Mouse (Mus musculus) adrenal gland, postnatal 36 days (tissue): ENCODE results near the gene Olfr1045. TPM values are rescaled to one million over a fixed set of nuclear protein-coding genes. Genes with fewer than 3 reads are reported as not detected.
"Not testable (repeated sequence)": the region's sequence is repeated elsewhere in the genome, so short reads cannot be mapped to it uniquely, and the experiment has no call there.

Experiments
- DNase-seq, 2 experiments: peaks; one replicate each; pipeline ENCODE4 v3.0.0; 2021; ENCODE audit warnings: mixed read lengths in 1 of 2
- long read RNA-seq, 2 experiments: library from polyadenylated mRNA; stranded (forward); transcript quantifications; one replicate each; pipeline ENCODE4 v2.0.0; 2021; ENCODE audit warnings: borderline sequencing depth in 2 of 2
- total RNA-seq, 2 experiments: library from RNA; stranded (reverse); gene quantifications; 2 replicates each; pipeline ENCODE4 v1.2.3; 2021

Olfr1045 gene
- not detected for total RNA-seq
- long read RNA-seq, experiment 1, result 0 reads
- long read RNA-seq, experiment 2, result 0 reads

DNA sequence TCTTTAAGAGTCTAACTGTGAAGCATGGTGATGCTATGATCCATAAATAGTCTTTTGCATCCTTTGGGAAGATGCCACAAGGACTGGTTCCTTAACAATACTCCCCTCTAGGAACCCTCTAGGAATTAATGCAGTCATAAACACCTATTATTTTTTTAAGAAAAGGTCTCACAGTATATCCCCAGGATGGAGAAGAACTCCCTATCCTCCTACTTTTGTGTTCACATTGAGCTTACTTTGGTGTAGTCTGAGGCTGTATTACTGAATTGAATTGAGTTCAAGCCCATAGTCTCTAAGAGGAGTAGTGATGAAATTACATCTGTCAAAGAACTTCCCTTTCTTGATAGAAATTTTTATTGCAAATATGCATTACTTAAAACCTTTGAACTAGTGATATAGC is at the start of gene Olfr1045:
Gene Olfr1045, minus strand, starts transcription at position 101 of the 400 bp plus-strand sequence.
- DNase-seq, result no peak

DNA sequence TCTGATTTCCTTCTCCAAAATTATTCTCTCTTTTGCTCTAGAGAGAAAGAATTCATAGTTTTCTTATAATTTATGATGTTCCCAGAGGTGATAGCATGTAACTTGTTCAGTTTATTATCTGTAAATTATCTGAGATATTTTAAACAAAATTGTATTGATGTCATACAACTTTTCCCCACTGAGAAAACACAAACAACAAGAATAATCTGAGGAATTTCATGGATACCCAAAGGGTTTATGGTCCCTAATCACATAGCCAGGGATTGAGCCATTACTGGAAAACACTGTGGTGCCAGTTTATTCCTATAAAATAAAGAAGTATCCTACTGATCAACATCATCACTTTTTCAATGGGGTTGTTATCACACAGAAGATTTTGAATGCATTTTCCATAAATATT is 37.4 kb upstream of the Olfr1045 start, which contains the start of gene Olfr1048:
Gene Olfr1048, minus strand, starts transcription at position 101 of the 400 bp plus-strand sequence.
- no peak for DNase-seq

DNA sequence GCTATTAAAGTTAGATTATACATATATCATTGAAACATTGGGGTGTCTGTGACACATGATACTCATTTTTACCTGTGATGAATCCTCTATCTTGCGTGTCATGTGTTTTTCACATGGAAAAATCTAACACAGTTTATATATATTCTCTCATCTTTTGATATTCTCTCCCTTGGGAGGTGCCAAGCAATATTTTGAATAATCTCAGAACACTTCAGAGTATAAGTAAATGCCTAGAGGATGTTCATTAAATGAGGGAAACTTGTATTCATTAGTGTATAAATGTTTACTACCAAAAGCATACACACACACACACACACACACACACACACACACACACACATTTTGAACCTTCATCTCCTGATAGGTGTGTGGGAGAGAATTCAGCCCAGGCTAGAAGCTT is 28.5 kb upstream of the Olfr1045 start, which contains the start of gene Olfr1047:
Gene Olfr1047, minus strand, starts transcription at position 101 of the 400 bp plus-strand sequence.
- DNase-seq, result no peak

DNA sequence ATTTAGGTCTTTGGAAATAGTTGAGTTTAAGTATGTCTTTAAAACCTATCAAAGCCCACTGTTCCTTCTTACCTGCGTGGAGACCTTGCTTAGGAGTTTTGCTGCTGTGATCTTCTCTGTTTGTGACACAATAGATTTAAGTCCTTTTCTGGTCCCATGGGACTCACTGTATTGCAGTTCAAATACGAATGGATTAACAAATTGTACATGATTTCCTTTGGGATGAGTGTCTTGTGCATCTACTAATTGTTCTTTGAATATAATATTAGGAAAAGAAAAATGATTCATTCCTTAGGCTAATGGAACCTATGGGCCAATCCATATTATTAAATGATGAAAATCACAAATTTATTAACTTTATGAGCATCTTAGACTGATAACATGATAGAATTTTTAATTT is 16.4 kb upstream of the Olfr1045 start, which contains the start of gene Olfr1046:
Gene Olfr1046, minus strand, starts transcription at position 101 of the 400 bp plus-strand sequence.
- DNase-seq, result no peak

DNA sequence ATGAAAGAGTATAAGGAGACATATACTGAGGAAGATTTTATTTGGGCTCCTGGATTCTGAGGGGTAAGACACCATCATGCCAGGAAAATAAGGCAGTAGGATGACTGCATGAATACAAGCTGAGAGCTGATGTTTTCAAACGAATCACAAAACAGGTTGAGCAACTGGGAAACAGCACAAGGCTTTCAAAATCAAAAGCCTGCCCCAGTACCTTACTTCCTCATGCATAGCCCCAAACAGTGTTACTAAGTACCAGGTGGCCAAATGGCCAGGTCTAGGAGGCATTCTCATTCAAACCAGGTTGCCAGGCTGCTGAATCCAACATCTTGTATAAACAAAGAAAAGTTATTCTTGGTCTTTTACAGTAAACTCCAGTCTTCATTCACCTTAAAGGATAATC is 6.9 kb downstream of the Olfr1045 start:
- DNase-seq, result no peak

DNA sequence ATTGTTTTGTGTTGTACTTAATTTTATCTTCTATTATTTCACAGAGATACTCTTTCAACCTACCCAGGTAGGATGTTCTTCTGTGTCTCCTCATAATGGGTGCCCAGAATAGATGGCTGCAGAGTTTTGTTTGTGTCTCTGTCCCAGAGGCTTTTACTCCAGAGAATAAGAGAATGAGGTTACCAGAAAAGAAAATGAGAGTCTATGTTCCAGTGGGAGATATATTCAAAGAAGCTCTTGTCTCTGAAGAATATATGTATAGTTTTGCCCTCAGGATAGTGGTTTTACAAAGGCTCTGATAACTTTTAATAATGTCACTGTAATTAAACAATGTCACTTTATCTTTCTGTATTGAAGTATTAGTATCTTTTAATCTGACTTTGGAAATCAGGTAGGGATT is 17.2 kb downstream of the Olfr1045 start, which contains the start of gene Olfr52:
Gene Olfr52, minus strand, starts transcription at position 101 of the 400 bp plus-strand sequence.
- no peak for DNase-seq

DNA sequence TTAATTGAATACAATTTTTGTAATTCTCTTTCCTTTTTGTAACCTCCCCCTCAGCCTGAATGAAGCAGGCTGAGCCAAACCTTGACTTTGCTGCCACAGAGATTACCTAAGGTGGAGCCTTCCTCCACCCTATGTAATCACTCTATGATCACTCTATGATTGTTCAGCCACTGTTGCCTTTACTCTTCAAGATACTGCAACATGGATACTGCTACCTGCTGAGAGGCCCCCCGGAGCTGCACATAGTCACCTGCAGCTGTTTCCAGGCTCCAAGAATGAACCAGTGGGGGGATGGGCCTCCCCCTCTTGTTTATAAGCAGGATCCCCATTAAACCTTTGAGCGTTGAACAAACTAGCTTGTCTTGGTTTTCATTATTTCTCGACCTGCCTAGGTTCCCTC is 22.9 kb downstream of the Olfr1045 start:
- no peak for DNase-seq

DNA sequence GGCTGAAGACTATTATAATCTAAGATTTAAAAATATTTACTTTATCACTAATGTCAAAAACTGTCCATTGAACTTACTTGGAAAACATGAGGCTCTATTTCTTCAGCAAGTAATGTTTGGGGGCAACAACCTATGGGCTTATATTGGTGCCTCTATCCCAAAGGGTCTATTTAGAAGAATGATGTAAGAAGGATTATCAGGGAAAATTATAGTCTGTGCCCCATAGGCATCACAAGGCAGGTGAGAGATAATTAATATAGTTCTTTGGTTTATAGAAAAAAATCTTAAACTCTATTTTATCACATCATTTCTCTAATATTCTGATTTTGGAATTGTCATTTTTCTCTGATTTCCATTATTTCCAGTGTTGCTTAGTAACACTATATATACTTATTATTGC is 25.1 kb downstream of the Olfr1045 start, which contains the start of gene Olfr1044:
Gene Olfr1044, minus strand, starts transcription at position 101 of the 400 bp plus-strand sequence.
- no peak for DNase-seq

DNA sequence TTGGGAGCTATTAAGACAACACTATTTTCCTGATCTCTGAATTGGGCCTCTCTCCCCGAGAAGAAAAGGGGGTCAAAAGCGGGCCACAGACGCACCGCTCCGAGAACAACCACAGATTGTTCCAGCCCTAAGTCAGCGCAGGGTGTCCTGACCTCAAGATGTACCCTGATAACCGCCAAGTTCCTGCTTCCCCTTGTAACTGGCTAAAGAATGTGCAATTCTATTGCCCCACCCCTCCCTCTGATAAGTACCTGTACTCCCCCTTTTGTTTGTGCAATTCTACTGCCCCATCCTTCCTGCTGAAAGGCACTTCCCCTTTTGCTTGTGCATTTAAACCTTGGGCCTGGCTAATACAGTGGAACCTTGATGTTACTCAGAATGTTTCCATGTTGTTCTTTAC is 27.4 kb downstream of the Olfr1045 start:
- not testable (repeated sequence) for DNase-seq

DNA sequence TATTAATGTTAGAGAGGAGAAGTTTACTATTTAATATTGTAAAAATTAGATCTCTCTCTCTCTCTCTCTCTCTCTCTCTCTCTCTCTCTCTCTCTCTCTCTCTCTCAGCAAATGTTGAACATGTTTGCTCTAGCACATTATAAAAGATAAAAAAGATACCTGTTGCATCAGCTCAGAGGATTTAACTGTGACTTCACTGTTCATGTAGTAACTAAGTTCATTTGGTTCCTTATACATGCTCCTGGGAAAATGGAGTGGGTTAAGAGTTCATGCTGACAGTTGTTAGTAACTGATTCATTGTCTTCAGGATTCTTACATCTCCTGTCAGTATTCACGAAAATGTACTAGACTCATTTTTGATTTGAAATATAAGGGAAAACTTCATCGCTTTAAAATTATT is 35.4 kb downstream of the Olfr1045 start, which contains the start of gene Olfr1043:
Gene Olfr1043, minus strand, starts transcription at position 101 of the 400 bp plus-strand sequence.
- DNase-seq, result no peak

DNA sequence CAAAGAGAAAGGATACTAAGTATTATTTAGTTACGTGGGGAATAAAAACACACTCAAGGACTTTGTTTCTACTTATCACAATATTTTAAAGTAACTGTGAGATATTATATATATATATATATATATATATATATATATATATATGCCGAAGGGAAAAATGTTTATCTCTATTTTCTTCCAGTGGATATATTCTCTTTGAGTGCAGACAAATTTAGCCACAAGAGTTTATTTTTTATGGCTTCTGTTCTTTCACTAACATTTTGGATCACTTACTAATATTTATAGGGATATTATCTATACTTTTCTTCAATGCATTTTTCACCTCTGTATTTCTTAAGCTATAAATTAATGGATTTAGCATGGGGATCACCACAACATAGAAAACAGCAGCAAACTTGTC is 41.1 kb downstream of the Olfr1045 start, which contains the start of gene Olfr1042:
Gene Olfr1042, minus strand, starts transcription at position 101 of the 400 bp plus-strand sequence.
- no peak for DNase-seq

DNA sequence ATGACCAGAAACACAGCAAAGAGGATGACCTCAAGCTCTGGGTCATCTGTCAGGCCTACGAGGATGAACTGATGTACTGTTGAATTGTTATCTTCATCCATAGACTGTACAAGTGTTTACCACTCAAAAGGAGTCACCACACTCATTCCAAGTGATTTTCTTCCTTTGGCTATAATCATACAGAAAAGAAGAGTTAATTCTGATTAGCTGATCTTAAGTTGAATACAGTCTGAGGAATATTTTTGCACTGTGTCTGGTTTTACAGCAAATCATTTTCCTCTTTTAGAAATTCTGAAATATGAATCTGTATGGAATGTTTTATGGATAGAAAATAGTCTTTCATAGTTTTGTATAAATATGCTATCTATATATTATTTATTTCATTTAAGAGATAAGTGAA is 56.2 kb downstream of the Olfr1045 start, which contains the start of gene Olfr1040:
Gene Olfr1040, minus strand, starts transcription at position 101 of the 400 bp plus-strand sequence.
- no peak for DNase-seq

Other genes starting within 250 kb of the Olfr1045 start
- not detected for gene Olfr1029, start 229.1 kb downstream of the Olfr1045 start, total RNA-seq
- not detected for gene Olfr1030, start 223.7 kb downstream of the Olfr1045 start, total RNA-seq
- not detected for gene Olfr1031, start 212.7 kb downstream of the Olfr1045 start, total RNA-seq
- gene Olfr1032, start 197.5 kb downstream of the Olfr1045 start, total RNA-seq, result not detected
- 1 to 10 TPM; 4.8 to 5.8 TPM for gene Olfr1033, start 182.4 kb downstream of the Olfr1045 start, total RNA-seq
- under 1 TPM in 1 of 2 experiments, not detected in 1; 0.33 TPM for gene Olfr1034, start 157.1 kb downstream of the Olfr1045 start, total RNA-seq
- gene Olfr1036, start 129.0 kb downstream of the Olfr1045 start, total RNA-seq, result not detected
- not detected for gene Olfr1037, start 115.6 kb downstream of the Olfr1045 start, total RNA-seq
- gene Olfr1039, start 67.1 kb downstream of the Olfr1045 start, total RNA-seq, result not detected
- gene Olfr1040, start 56.3 kb downstream of the Olfr1045 start, total RNA-seq, result not detected
- gene Olfr1042, start 41.2 kb downstream of the Olfr1045 start, total RNA-seq, result not detected
- not detected for gene Olfr1043, start 35.5 kb downstream of the Olfr1045 start, total RNA-seq
- not detected for gene Olfr1044, start 25.2 kb downstream of the Olfr1045 start, total RNA-seq
- not detected for gene Olfr52, start 17.3 kb downstream of the Olfr1045 start, total RNA-seq
- not detected for gene Olfr1046, start 16.3 kb upstream of the Olfr1045 start, total RNA-seq
- not detected for gene Olfr1047, start 28.4 kb upstream of the Olfr1045 start, total RNA-seq
- gene Olfr1048, start 37.3 kb upstream of the Olfr1045 start, total RNA-seq, result not detected
- gene Olfr1049, start 55.3 kb upstream of the Olfr1045 start, total RNA-seq, result not detected
- not detected for gene Olfr1051, start 76.1 kb upstream of the Olfr1045 start, total RNA-seq
- not detected for gene Olfr1052, start 89.4 kb upstream of the Olfr1045 start, total RNA-seq
- gene Olfr1053, start 112.3 kb upstream of the Olfr1045 start, total RNA-seq, result not detected
- gene Olfr1054, start 132.4 kb upstream of the Olfr1045 start, total RNA-seq, result not detected
- gene Olfr1055, start 147.3 kb upstream of the Olfr1045 start, total RNA-seq, result not detected
- not detected for gene Olfr1056, start 159.5 kb upstream of the Olfr1045 start, total RNA-seq
- gene Olfr1057, start 175.4 kb upstream of the Olfr1045 start, total RNA-seq, result not detected
- gene Olfr1058, start 185.6 kb upstream of the Olfr1045 start, total RNA-seq, result not detected
- gene Olfr1061, start 211.0 kb upstream of the Olfr1045 start, total RNA-seq, result not detected
- not detected for gene Olfr1062, start 223.7 kb upstream of the Olfr1045 start, total RNA-seq
- not detected for gene Olfr1065, start 247.6 kb upstream of the Olfr1045 start, total RNA-seq